Mouse (Mus musculus) ES-Bruce4 (cell line): ENCODE measurements around the gene Slc25a40. TPM values are rescaled to one million over a fixed set of nuclear protein-coding genes. Genes with fewer than 3 reads are reported as not detected.

Experiments used
- H3K27ac ChIP-seq: 2 replicates; pipeline ENCODE4 v1.5.1; 2012; ENCODE audit warnings: low read length, inconsistent platforms; ENCODE audit not compliant: insufficient read depth
- H3K27me3 ChIP-seq: 2 replicates; pipeline ENCODE4 v1.6.1; 2012; ENCODE audit warnings: mild to moderate bottlenecking, low read length, inconsistent platforms; ENCODE audit not compliant: control insufficient read depth, poor library complexity, insufficient read depth, severe bottlenecking
- H3K36me3 ChIP-seq: 2 replicates; pipeline ENCODE4 v1.6.1; 2012; ENCODE audit warnings: inconsistent platforms, mild to moderate bottlenecking, low read length, moderate library complexity; ENCODE audit not compliant: control insufficient read depth, poor library complexity, insufficient read depth, severe bottlenecking
- H3K4me1 ChIP-seq: one replicate; pipeline ENCODE4 v1.8.1; 2011; ENCODE audit warnings: low read length; ENCODE audit not compliant: control insufficient read depth, insufficient read depth
- H3K4me3 ChIP-seq: 2 replicates; pipeline ENCODE4 v1.5.1; 2011; ENCODE audit warnings: low read depth, mild to moderate bottlenecking, low read length
- H3K9ac ChIP-seq: 2 replicates; pipeline ENCODE4 v1.6.1; 2012; ENCODE audit warnings: low read depth, mild to moderate bottlenecking, inconsistent platforms; ENCODE audit not compliant: poor library complexity, severe bottlenecking
- H3K9me3 ChIP-seq: replicated peaks from 2 replicates; pipeline ENCODE4 v1.6.1; 2012; ENCODE audit warnings: mild to moderate bottlenecking, low read length, inconsistent platforms; ENCODE audit not compliant: control insufficient read depth, poor library complexity, insufficient read depth, severe bottlenecking
- CTCF ChIP-seq: IDR thresholded peaks from one replicate; pipeline ENCODE4 v1.8.1; 2011; ENCODE audit warnings: low read depth, low read length
- EP300 ChIP-seq: IDR thresholded peaks from 2 replicates; pipeline ENCODE4 v1.6.1; 2011; ENCODE audit warnings: low read depth, low read length; ENCODE audit not compliant: insufficient read depth
- POLR2A ChIP-seq: IDR thresholded peaks from one replicate; pipeline ENCODE4 v1.8.1; 2011; ENCODE audit warnings: low read length; ENCODE audit not compliant: insufficient read depth
- polyA plus RNA-seq: library from polyadenylated mRNA; stranded (reverse); fragments of >200 nt; gene quantifications from 2 replicates; pipeline ENCODE4 v1.2.4, GENCODE M21; 2011; ENCODE audit warnings: low read depth; ENCODE audit not compliant: missing spikeins, insufficient read depth, insufficient read length

The Slc25a40 gene
- 77.4 and 80.5 TPM in 2 replicates for polyA plus RNA-seq

DNA sequence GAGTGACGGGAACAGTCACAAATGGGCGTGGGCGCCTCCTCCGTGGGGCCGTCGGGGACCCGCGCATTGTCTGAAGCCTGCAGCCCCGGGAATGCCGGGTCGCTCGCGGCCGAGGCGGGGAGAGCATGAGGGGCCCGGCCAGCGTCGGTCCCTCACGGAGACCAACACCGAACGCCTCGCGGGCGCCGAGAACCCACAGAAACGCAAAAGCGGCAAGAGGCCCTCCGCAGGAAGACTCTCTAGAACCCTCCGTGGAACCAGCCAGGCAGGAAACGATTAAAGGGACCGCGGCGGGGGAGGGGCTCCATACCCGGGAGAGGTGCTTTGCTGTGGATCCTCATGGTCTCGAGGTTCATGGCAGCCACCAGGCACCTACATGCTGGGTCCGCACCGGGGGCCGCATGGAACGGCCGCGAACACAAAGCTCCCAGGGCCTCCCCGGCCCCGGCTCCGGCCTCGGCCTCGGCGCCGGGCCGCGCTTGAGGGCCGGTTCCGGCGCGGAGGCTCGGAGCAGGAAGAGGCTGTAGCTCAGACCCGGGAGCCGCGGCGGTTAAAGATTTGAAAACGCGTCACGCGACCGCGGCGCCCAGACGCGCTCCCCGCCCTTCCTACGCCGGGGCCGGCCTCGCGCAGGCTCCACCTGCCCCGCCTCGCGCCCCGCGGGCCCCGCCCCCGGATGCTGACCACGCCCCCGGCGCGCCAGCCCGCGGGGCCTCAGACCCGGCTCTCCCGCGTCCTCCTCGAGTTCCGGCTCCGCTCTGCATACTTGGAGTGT is at the start of gene Slc25a40, which contains the start of gene Dbf4:
Slc25a40 (plus strand) TSS at position 694 of the 775 bp plus-strand sequence.
Dbf4 (minus strand) TSS at position 560 of the 775 bp plus-strand sequence.
- H3K4me1 ChIP-seq, result peaks cover 1% of the 10 kb centered on the region
- no peaks in the 10 kb centered on the region for H3K27me3 ChIP-seq
- peak within 1 kb of the TSS; percentile 100 for H3K4me3 ChIP-seq
- H3K36me3 ChIP-seq, result peaks cover 40% of the 10 kb centered on the region
- peak; percentile 81 for TF ChIP-seq POLR2A
- TF ChIP-seq EP300, result 0 out of 2 replicates have a peak, but pooled peaks have one; percentile 17
- TF ChIP-seq CTCF, result no peak
- peak within 1 kb of the TSS; percentile 99 for H3K9ac ChIP-seq
- H3K27ac ChIP-seq, result peak within 1 kb of the TSS; percentile 86
- H3K9me3 ChIP-seq, result no peaks in the 10 kb centered on the region

DNA sequence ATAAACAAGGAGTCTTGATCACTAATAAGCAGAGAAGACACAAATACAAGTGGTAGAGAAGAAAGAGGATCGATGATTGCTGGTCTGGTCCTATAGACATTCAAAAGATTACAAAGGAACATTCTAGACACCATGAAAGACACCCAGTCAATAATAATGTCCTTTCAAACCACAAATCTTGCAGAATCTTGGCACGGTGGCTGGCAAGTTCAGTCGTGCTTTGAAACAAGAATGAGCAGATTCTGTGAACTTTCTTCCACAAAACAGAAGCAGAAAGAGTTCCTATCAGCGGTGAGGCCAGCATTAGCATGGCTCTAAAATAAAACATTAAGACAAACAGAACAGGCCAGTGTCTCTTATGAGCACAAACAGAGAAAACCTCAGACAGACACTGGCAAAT is 49.2 kb upstream of the Slc25a40 start:
- Histone ChIP-seq H3K27ac (no peak overlapping the region), H3K9ac (no peak overlapping the region), H3K36me3 (no peaks in the 10 kb centered on the region), H3K4me3 (no peak overlapping the region), H3K27me3 (no peaks in the 10 kb centered on the region), H3K4me1 (no peaks in the 10 kb centered on the region), H3K9me3 (no peaks in the 10 kb centered on the region)
- TF ChIP-seq EP300 (no peak), CTCF (no peak)

DNA sequence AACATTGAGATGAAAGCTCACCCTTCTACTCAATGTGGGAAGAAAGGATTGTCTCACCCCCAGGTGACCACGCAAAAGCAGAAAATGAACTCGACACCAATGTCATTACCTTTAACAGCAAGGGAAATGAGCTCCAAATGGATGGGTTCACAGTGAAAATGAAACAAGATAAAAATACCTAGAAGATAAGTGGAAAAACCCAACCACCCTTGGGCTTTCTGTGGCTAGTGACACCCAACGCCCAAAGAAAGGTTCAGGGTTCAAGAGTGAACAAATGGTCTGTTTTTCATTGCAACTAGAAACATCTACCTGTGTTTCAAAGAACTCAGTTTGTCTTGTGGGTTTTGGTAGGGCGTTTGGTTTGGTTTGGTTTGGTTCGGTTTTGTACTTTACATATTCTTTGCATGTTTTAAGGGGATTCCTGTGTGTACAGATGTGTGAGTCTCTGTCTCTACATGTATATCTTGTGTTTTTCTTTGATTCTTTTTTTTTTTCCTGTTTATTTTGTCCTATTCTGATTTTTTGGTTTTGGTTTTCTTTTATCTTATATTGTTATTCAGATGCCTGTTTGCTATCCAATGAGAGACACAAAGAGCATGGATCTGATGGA is 48.2 kb upstream of the Slc25a40 start:
- Histone ChIP-seq H3K9me3 (no peaks in the 10 kb centered on the region), H3K27me3 (no peaks in the 10 kb centered on the region)
- TF ChIP-seq CTCF (no peak), EP300 (no peak), POLR2A (no peak)

DNA sequence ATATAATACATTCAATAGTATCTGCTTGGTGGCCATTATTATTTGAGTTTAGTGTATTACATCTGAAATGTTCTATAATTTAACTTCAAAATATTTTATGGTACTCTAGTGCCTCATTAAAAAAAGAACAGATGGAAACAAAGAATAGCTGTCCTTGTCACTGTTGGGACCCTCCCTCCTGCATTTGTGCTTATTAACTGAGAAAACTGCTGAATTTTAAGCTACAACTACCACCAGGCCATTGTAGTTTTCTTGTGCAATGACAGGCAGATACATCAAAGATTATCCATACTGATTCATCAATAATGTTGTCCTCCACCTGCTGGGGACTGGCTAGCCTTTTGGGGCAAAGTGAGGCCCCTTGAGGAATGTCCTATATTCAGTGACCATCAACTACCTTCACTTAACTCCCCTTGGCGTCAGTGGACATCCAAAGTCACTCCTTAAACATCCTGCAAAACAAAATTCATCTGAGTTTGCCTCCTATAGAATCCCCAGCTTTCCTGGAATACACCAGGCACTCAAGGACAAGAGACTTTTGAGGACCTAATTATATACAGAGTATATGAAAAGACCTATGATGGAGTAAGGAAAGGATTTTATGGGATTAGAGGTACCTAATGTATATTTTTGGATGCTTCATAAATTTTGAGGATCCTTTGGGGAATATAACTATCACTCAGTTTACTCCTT is 28.6 kb upstream of the Slc25a40 start:
- Histone ChIP-seq H3K4me1 (no peaks in the 10 kb centered on the region), H3K36me3 (peaks cover 21% of the 10 kb centered on the region), H3K9ac (no peak overlapping the region), H3K27me3 (no peaks in the 10 kb centered on the region), H3K4me3 (no peak overlapping the region), H3K9me3 (no peaks in the 10 kb centered on the region), H3K27ac (no peak overlapping the region)
- TF ChIP-seq EP300 (no peak), CTCF (no peak), POLR2A (no peak)

More for the DNA sequence above, 48.2 kb upstream of the Slc25a40 start:
- Histone ChIP-seq H3K27ac (no peak overlapping the region), H3K9ac (no peak overlapping the region), H3K4me3 (no peak overlapping the region), H3K4me1 (no peaks in the 10 kb centered on the region), H3K36me3 (no peaks in the 10 kb centered on the region)

DNA sequence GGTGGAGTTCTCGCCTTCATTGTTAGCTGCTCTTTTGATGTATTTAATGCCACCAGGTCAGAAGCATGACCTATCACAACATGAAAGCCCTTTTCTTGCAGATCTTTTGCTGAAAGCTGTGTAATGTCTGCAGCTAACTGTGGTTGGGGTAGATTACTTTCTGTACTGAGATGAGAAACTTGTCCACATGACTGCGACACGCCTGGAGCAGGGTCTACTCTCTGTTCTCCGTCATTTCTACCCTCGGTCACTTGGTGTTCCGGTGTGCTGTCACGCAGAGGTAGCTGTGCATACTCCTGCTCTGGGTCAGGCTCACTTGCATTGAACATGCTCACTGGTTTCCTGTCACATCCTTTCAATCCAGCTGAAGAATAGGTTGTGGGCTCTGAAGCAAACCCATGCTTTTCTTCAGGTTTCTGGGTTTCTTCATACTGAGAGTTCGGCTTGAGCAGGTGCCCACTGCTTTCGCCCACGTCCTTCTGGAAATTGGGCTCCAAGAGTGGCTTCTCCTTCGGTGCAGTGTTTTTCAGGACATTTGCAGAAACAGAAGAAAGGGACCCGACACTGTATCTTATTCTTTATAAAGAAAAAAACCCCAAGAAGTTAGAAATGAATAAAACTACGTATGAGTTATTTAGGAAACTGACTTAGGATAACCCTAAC is 24.9 kb upstream of the Slc25a40 start:
- no peaks in the 10 kb centered on the region for H3K4me1 ChIP-seq
- no peak overlapping the region for H3K4me3 ChIP-seq
- peaks cover 42% of the 10 kb centered on the region for H3K36me3 ChIP-seq
- H3K9me3 ChIP-seq, result no peaks in the 10 kb centered on the region
- no peak overlapping the region for H3K27ac ChIP-seq
- TF ChIP-seq CTCF, result no peak
- no peak for TF ChIP-seq POLR2A
- TF ChIP-seq EP300, result no peak
- H3K9ac ChIP-seq, result no peak overlapping the region
- no peaks in the 10 kb centered on the region for H3K27me3 ChIP-seq

DNA sequence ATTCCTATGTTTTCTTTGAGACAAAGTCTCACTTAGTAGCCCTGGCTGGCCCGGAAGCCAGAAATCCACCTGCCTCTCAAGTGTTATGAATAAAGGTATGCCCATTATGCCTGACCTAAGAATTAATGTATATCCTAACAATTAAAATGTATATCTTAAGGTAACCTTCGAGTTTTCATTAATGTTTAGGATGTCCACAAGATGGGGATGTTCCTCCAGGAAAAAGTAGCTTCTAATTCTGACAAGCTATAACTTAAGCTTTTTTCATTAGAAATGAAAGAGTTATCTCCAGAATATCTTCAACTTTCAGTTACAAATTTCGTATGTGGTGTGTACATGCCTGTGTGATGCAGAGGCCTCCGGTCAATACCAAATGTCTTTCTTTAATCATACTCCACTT is 13.9 kb upstream of the Slc25a40 start:
- Histone ChIP-seq H3K27me3 (no peaks in the 10 kb centered on the region), H3K4me3 (no peak overlapping the region), H3K27ac (no peak overlapping the region), H3K9me3 (no peaks in the 10 kb centered on the region), H3K4me1 (no peaks in the 10 kb centered on the region), H3K9ac (no peak overlapping the region), H3K36me3 (peaks cover 80% of the 10 kb centered on the region)
- no peak for TF ChIP-seq EP300
- no peak for TF ChIP-seq POLR2A
- TF ChIP-seq CTCF, result no peak
